Mouse (Mus musculus) heart, adult 9 months (tissue): ENCODE measurements around the gene Gm20767.
"Not testable (repeated sequence)": the region's sequence is repeated elsewhere in the genome, so short reads cannot be mapped to it uniquely, and the experiment has no call there.

Source experiments
- DNase-seq, 2 experiments: peaks; one replicate each; pipeline ENCODE4 v3.0.0; 2022; ENCODE audit warnings: low spot score in 2 of 2

Gm20767 gene

GRCm38 (mm10) chr13:120139946-120140345 lies at the start of gene Gm20767:
Gene Gm20767 (plus strand): TSS chr13:120140246.
- not testable (repeated sequence) for DNase-seq

- DNase-seq: not testable (repeated sequence)
Observed at GRCm38 (mm10) chr13:120092950-120093349, 47.1 kb upstream of the Gm20767 start.

GRCm38 (mm10) chr13:120096241-120096937 lies 43.7 kb upstream of the Gm20767 start:
- not testable (repeated sequence) for DNase-seq

- not testable (repeated sequence) for DNase-seq
Observed at GRCm38 (mm10) chr13:120096938-120097256, 43.1 kb upstream of the Gm20767 start.

- not testable (repeated sequence) for DNase-seq
Observed at GRCm38 (mm10) chr13:120099327-120099726, 40.7 kb upstream of the Gm20767 start.

- not testable (repeated sequence) for DNase-seq
Observed at GRCm38 (mm10) chr13:120106504-120106903, 33.5 kb upstream of the Gm20767 start.

GRCm38 (mm10) chr13:120107000-120107399 lies 33.0 kb upstream of the Gm20767 start:
- DNase-seq: not testable (repeated sequence)

- DNase-seq: not testable (repeated sequence)
Observed at GRCm38 (mm10) chr13:120142348-120142747, 2.3 kb downstream of the Gm20767 start.

GRCm38 (mm10) chr13:120149660-120150407 lies 9.8 kb downstream of the Gm20767 start:
- not testable (repeated sequence) for DNase-seq

- DNase-seq: not testable (repeated sequence)
Observed at GRCm38 (mm10) chr13:120150589-120150988, 10.5 kb downstream of the Gm20767 start.

- DNase-seq: not testable (repeated sequence)
Observed at GRCm38 (mm10) chr13:120168301-120168700, 28.3 kb downstream of the Gm20767 start.

GRCm38 (mm10) chr13:120172133-120172532 lies 32.1 kb downstream of the Gm20767 start, which contains the start of gene Gm21818:
Gene Gm21818 (plus strand): TSS chr13:120172433.
- not testable (repeated sequence) for DNase-seq

GRCm38 (mm10) chr13:120196189-120196821 lies 56.3 kb downstream of the Gm20767 start:
- DNase-seq: not testable (repeated sequence)
